In the genomic region with DNA sequence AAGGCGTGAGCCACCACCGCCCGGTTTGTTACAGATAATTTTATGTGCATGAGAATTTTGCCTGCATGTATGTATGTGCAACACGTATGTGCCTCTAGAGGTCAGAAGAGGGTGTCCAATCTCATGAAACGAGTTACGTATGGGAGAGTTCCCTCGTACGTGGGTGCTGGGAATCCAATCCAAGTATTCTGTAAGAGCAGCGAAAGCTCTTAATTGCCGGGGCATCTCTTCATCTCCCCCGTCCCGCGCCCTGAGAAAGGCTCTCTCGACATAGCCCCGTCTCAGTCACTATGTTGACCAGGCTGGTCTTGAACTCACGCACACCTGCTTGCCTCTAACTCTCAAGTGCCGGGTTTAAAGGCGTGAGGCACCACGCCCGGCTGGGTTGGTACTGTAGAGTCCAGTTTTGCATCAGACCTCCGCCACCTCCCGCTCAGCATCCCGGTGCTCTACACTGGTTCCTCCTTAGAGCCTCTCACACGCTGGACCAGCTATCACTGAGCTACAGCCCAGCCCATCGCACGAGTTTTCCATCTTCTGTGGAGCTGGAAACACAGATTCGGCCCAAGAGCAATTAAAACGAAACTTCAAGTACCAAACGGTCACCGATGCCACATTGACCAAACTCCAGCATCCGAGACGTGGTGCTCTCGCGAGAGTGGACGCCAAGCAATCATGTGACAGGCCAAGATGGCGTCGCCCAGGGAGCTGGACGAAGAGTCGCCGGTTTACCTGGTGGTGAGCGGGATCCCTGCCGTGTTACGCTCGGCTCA, we compare ENCODE assay signal across 8 mouse cellular contexts. TPM values are rescaled to one million over a fixed set of nuclear protein-coding genes. Genes with fewer than 3 reads are reported as not detected.
DNase-seq lines count a peak whose midpoint lies in the region; ATAC-seq lines count a peak whose summit lies in the region.

A gene (plus strand): TSS at position 676 of the 773 bp plus-strand sequence.

- no peaks in the 10 kb centered on the region for H3K27me3 ChIP-seq in intestine, embryonic 14.5 days (replicated peaks; ENCODE audit: control insufficient read depth, insufficient read depth, low read length)

- WGBS in intestine, embryonic 14.5 days: 7% methylated on average over 44 of the region's 44 CpGs

- H3K4me2 ChIP-seq in intestine, embryonic 14.5 days (ENCODE audit: low read length): peak within 1 kb of the TSS; percentile 97

- 0 out of 2 replicates have a peak, but pooled peaks cover 3% of the 10 kb centered on the region for H3K9me3 ChIP-seq in intestine, embryonic 14.5 days (ENCODE audit: control insufficient read depth, low read length)

- H3K27ac ChIP-seq in intestine, embryonic 14.5 days (ENCODE audit: low read depth): peak within 1 kb of the TSS; percentile 80

- peak within 1 kb of the TSS; percentile 92 for H3K9ac ChIP-seq in intestine, embryonic 14.5 days (ENCODE audit: low read length)

- peak; percentile 94 for DNase-seq in adipocyte (ENCODE audit: low spot score)
- peak; percentile 99 for DNase-seq in embryo, embryonic 10 days (ENCODE audit: low spot score)
- DNase-seq in gastrocnemius, postnatal 14 days: peak; percentile 91
- peak; percentile 95 for DNase-seq in intestine, embryonic 14.5 days (ENCODE audit: low spot score)
- DNase-seq in left cerebral cortex, postnatal 14 days (ENCODE audit: low spot score in 2 of 2): peak; percentile 92 to 93
- peak; percentile 94 for DNase-seq in mesoderm, embryonic 11.5 days (ENCODE audit: low read depth, low spot score)
- DNase-seq in right cerebral cortex, postnatal 36 days (ENCODE audit: low spot score in 2 of 2): peak; percentile 87
- peak; percentile 89 for DNase-seq in yolk sac, embryonic 10.5 days (ENCODE audit: low spot score)

- intact Hi-C loops in gastrocnemius, postnatal 14 days (cut with DNase I; ENCODE audit: low total_unique reads): no loop called here
- intact Hi-C loops in left cerebral cortex, postnatal 14 days (cut with DNase I): no loop called here

- peaks cover 8% of the 10 kb centered on the region for H3K4me1 ChIP-seq in intestine, embryonic 14.5 days (replicated peaks; ENCODE audit: control insufficient read depth, insufficient read depth, low read length)

- peak; percentile 92 for ATAC-seq in intestine, embryonic 14.5 days (replicated peaks; ENCODE audit: low FRiP score, low TSS enrichment, low read depth)

- H3K36me3 ChIP-seq in intestine, embryonic 14.5 days (ENCODE audit: control insufficient read depth, insufficient read depth, low read length): peaks cover 15% of the 10 kb centered on the region

- H3K4me3 ChIP-seq in intestine, embryonic 14.5 days (ENCODE audit: low read depth, low read length): peak within 1 kb of the TSS; percentile 89

RNA-seq across cellular contexts. Expression of the gene that starts here (rescaled TPM):
- 1 to 10 TPM; 2.3 to 4.2 TPM for total RNA-seq in gastrocnemius, postnatal 14 days (2021)
- 6.9 and 7.5 TPM in 2 replicates for polyA plus RNA-seq in intestine, embryonic 14.5 days (2014; fragmentation: Nextera tagmentation; extraction: Ambion mirVana)
- total RNA-seq in left cerebral cortex, postnatal 14 days (2021): 1 to 10 TPM; 9.2 to 9.6 TPM

Comparison
In these comparisons a context has a peak if more than half of its experiments do, and no peak if none do; other contexts are left out.
1. Peak in every context shown above with its lines: DNase-seq, ATAC-seq, H3K4me3 ChIP-seq and H3K27ac ChIP-seq.